Mouse (Mus musculus): ENCODE measurements around the gene Znrd1. TPM values are rescaled to one million over a fixed set of nuclear protein-coding genes. Genes with fewer than 3 reads are reported as not detected.
"Not testable (repeated sequence)": the region's sequence is repeated elsewhere in the genome, so short reads cannot be mapped to it uniquely, and the experiment has no call there.

Gene Znrd1
- polyA plus RNA-seq, 1 experiment from 2014 or later = 89.6 TPM

DNA sequence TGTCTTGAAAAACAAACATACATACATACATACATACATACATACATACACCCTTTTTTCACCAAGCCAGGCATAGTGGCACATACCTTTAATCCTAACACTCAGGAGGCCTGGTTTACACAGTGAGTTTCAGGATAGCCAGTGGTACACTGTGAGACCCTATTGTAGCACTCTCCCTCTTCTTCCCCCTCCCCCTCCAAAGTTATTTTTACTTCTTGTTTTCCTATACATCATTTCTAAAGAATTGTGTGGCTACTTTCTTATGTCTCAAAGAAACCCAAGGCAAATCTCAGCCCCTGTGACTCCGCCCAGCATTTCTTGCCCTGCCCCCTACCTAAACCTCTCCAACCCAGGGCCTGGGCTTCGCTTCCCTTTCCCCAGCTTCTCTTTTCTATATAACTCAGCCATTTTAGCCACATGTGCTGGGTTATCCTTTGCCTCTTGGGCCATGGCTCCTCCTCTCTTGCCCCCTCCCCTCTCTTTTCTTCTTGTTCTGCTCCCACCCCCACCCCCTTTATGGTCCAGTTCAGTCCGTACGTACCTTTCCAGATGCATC lies 35.5 kb upstream of the Znrd1 start:
- no peaks in the 10 kb centered on the region for H3K9me3 ChIP-seq (ENCODE audit: control insufficient read depth, low read length)
- no peak overlapping the region for H3K27ac ChIP-seq (replicated peaks; ENCODE audit: low read depth, low read length)
- H3K4me3 ChIP-seq (ENCODE audit: low read depth, low read length) = no peak overlapping the region
- WGBS = 84% methylated on average over 4 of the region's 4 CpGs
- DNase-seq (ENCODE audit: low spot score) = no peak
- H3K9ac ChIP-seq (ENCODE audit: low read depth, low read length) = no peak overlapping the region
- no peaks in the 10 kb centered on the region for H3K4me1 ChIP-seq (ENCODE audit: control insufficient read depth, insufficient read depth, low read length)
- ATAC-seq (ENCODE audit: low read depth) = no peak
- no peak overlapping the region for H3K4me2 ChIP-seq (ENCODE audit: low read depth, low read length)
- H3K36me3 ChIP-seq (ENCODE audit: control insufficient read depth, insufficient read depth, low read length) = no peaks in the 10 kb centered on the region
- H3K27me3 ChIP-seq (replicated peaks; ENCODE audit: control insufficient read depth, insufficient read depth, low read length) = peaks cover 9% of the 10 kb centered on the region

DNA sequence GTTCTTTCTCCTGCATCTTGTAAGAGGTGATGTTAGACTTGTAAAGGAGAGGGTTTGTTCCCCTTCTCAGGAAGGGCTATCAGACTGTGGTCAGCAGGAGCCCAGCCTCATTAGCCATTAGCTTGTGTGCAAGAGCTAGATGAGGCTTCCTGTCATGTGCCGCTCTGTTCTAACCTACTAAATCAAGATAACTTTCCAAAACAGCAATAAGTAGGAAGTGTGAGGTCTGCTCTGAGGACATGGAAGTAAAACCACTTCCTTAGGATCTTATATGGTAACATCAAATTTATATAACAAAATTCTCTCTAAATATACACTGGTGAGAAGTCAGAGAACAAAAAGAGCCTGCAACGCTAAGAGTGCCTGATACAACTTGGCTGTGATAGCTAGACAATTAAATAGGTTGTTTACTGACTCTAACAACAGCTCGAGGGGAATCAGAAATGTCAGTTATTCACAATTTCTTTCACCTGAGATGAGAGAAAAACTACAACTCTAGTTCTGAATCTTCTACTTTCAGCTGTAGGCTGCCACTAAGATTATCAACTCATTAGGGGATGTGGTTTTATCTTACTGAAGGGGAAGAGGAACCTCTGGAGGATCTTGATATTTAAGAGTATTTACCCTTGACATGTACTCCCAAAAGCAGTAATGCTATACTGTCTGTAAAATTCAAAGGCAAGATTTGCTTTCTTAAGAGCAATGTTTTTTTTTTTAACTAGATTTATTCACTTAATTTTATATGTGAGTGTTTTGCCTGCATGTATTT lies 34.2 kb upstream of the Znrd1 start:
- no peak for DNase-seq (ENCODE audit: low spot score)
- H3K27me3 ChIP-seq (replicated peaks; ENCODE audit: control insufficient read depth, insufficient read depth, low read length) = peaks cover 22% of the 10 kb centered on the region
- H3K4me3 ChIP-seq (ENCODE audit: low read depth, low read length) = no peak overlapping the region
- H3K9ac ChIP-seq (ENCODE audit: low read depth, low read length) = no peak overlapping the region
- no peaks in the 10 kb centered on the region for H3K9me3 ChIP-seq (ENCODE audit: control insufficient read depth, low read length)
- no peak overlapping the region for H3K4me2 ChIP-seq (ENCODE audit: low read depth, low read length)
- 70% methylated on average over 3 of the region's 3 CpGs for WGBS
- no peaks in the 10 kb centered on the region for H3K36me3 ChIP-seq (ENCODE audit: control insufficient read depth, insufficient read depth, low read length)
- H3K4me1 ChIP-seq (ENCODE audit: control insufficient read depth, insufficient read depth, low read length) = no peaks in the 10 kb centered on the region
- ATAC-seq (ENCODE audit: low read depth) = no peak
- no peak overlapping the region for H3K27ac ChIP-seq (replicated peaks; ENCODE audit: low read depth, low read length)

DNA sequence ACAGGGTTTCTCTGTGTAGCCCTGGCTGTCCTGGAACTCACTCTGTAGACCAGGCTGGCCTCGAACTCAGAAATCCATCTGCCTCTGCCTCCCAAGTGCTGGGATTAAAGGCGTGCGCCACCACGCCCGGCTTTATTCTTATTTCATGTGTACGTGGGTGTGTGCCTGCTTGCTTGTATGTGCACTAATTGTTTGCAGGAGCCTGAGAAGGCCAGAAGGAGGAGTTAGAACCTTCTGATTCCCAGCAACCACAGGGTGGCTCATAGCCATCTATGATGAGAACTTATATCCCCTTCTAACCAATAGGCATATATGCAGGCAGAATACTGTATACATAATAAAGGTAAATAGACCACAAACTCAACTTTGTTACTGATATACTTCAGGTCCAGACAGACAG lies 32.3 kb upstream of the Znrd1 start:
- H3K36me3 ChIP-seq (ENCODE audit: control insufficient read depth, insufficient read depth, low read length); H3K4me1 ChIP-seq (ENCODE audit: control insufficient read depth, insufficient read depth, low read length); H3K4me2 ChIP-seq (ENCODE audit: low read depth, low read length); DNase-seq (ENCODE audit: low spot score); H3K27ac ChIP-seq (replicated peaks; ENCODE audit: low read depth, low read length); ATAC-seq (ENCODE audit: low read depth); H3K9me3 ChIP-seq (ENCODE audit: control insufficient read depth, low read length); H3K4me3 ChIP-seq (ENCODE audit: low read depth, low read length); H3K9ac ChIP-seq (ENCODE audit: low read depth, low read length): not testable (repeated sequence)
- H3K27me3 ChIP-seq (replicated peaks; ENCODE audit: control insufficient read depth, insufficient read depth, low read length) = peaks cover 32% of the 10 kb centered on the region
- 90% methylated on average over 6 of the region's 6 CpGs for WGBS

DNA sequence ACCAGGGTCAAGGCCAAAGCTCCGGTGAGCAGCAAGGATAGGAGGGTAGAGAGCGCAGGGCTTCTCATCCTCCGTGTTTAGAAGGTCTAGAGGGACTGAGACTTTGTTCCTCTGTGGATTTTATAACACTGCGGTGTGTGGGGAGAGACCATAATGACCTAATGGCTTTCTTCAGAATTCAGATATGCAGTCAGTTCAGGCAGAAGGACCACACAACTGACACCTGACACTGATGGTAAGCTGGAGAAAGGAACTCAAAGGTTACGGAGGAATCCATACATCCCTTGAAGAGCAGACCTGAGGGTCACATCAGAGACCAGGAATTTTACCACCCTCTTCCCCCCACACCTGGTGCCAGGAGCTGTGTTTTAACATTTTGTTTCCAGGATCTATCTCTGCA lies 31.1 kb upstream of the Znrd1 start, which contains the start of gene H2-M5:
Gene H2-M5, minus strand, starts transcription at position 101 of the 400 bp plus-strand sequence.
- no peaks in the 10 kb centered on the region for H3K36me3 ChIP-seq (ENCODE audit: control insufficient read depth, insufficient read depth, low read length)
- H3K27me3 ChIP-seq (replicated peaks; ENCODE audit: control insufficient read depth, insufficient read depth, low read length) = peaks cover 32% of the 10 kb centered on the region
- DNase-seq (ENCODE audit: low spot score) (no peak), ATAC-seq (ENCODE audit: low read depth) (no peak)
- WGBS = 29% methylated on average over 5 of the region's 5 CpGs
- no peak within 1 kb of the TSS for H3K9ac ChIP-seq (ENCODE audit: low read depth, low read length)
- H3K4me3 ChIP-seq (ENCODE audit: low read depth, low read length) = 0 out of 2 replicates have a peak within 1 kb of the TSS, but pooled peaks have one; percentile 10
- H3K4me2 ChIP-seq (ENCODE audit: low read depth, low read length) = peak within 1 kb of the TSS; percentile 35
- no peaks in the 10 kb centered on the region for H3K9me3 ChIP-seq (ENCODE audit: control insufficient read depth, low read length)
- H3K4me1 ChIP-seq (ENCODE audit: control insufficient read depth, insufficient read depth, low read length) = no peaks in the 10 kb centered on the region
- H3K27ac ChIP-seq (replicated peaks; ENCODE audit: low read depth, low read length) = no peak within 1 kb of the TSS

DNA sequence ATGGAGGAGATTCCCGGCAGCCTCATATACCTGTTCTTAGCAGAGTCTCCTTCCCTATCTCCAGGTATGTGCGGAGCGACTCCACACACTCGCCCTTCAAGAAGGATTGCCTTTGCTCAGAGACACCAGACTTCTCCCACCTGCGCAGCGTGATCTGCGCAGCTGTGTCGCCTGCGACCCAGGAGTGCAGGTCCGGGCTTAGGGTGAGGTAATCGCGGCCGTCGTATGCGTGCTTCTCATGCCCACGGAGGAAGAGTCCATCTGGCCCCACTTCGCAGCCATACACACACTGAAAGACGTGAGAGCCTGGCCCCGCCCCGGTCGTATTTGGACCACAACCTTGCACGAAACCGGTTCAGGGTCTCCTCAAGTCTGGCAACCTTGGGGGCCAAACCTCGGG lies 30.1 kb upstream of the Znrd1 start:
- 0 out of 2 replicates have a peak overlapping the region, but pooled peaks have one; percentile 10 for H3K4me3 ChIP-seq (ENCODE audit: low read depth, low read length)
- H3K9me3 ChIP-seq (ENCODE audit: control insufficient read depth, low read length) = no peaks in the 10 kb centered on the region
- WGBS = 7% methylated on average over 24 of the region's 24 CpGs
- peak overlapping the region; percentile 35 for H3K4me2 ChIP-seq (ENCODE audit: low read depth, low read length)
- ATAC-seq (ENCODE audit: low read depth) = 0 out of 2 replicates have a peak, but pooled peaks have one; percentile 6
- H3K27ac ChIP-seq (replicated peaks; ENCODE audit: low read depth, low read length) = no peak overlapping the region
- H3K4me1 ChIP-seq (ENCODE audit: control insufficient read depth, insufficient read depth, low read length) = no peaks in the 10 kb centered on the region
- no peaks in the 10 kb centered on the region for H3K36me3 ChIP-seq (ENCODE audit: control insufficient read depth, insufficient read depth, low read length)
- peaks cover 32% of the 10 kb centered on the region for H3K27me3 ChIP-seq (replicated peaks; ENCODE audit: control insufficient read depth, insufficient read depth, low read length)
- DNase-seq (ENCODE audit: low spot score) = no peak
- no peak overlapping the region for H3K9ac ChIP-seq (ENCODE audit: low read depth, low read length)

DNA sequence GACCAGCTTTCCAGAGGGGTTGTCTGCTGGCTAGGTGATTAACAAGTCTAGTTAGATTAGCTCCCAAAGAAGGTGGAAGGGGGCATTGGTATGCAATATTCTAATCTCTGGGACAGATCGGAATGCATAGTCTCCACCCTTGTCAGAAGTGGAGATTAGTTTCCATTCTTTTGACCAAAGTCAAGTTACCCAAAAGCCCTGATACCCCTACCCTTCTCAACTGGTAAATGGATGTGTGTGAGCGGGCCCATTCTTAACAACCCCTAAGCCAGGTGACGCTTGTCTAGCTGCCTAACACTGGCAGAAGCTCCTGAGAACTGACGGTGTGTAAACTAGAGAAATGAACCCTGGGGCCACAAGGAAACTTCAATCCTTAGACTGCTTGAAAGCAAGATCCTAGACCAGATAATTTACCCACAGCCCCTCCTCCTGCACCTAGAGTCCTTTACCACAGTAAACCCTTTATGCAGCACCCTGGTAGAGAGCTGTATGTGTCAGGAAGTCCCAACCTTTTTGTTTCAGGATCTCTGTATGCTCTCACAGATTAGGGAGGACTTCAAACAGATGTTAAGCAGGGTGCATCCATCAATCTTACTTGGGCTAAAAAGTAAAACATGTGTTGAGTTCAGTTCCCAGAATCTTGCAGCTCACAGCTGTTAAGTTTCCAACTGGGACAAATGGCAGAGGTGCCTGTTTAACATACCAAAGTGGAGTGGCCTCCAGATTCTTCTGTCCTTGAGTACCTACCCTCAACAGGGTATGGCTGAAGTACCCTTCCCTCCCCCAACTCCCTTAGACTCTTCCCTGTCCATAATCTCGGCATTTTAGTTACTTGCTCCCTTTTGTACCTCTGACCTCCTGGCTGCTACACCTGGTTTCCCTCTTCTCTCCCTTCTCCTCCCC lies 24.1 kb upstream of the Znrd1 start:
- WGBS = 39% methylated on average over 5 of the region's 5 CpGs
- no peak for DNase-seq (ENCODE audit: low spot score)
- H3K27me3 ChIP-seq (replicated peaks; ENCODE audit: control insufficient read depth, insufficient read depth, low read length) = peaks cover 9% of the 10 kb centered on the region; the same call in 1 of the 2 replicates
- no peaks in the 10 kb centered on the region for H3K4me1 ChIP-seq (ENCODE audit: control insufficient read depth, insufficient read depth, low read length)
- H3K4me3 ChIP-seq (ENCODE audit: low read depth, low read length) = no peak overlapping the region
- H3K36me3 ChIP-seq (ENCODE audit: control insufficient read depth, insufficient read depth, low read length) = no peaks in the 10 kb centered on the region
- no peak for ATAC-seq (ENCODE audit: low read depth)
- H3K4me2 ChIP-seq (ENCODE audit: low read depth, low read length) = no peak overlapping the region
- no peaks in the 10 kb centered on the region for H3K9me3 ChIP-seq (ENCODE audit: control insufficient read depth, low read length)
- no peak overlapping the region for H3K27ac ChIP-seq (replicated peaks; ENCODE audit: low read depth, low read length)
- no peak overlapping the region for H3K9ac ChIP-seq (ENCODE audit: low read depth, low read length)

DNA sequence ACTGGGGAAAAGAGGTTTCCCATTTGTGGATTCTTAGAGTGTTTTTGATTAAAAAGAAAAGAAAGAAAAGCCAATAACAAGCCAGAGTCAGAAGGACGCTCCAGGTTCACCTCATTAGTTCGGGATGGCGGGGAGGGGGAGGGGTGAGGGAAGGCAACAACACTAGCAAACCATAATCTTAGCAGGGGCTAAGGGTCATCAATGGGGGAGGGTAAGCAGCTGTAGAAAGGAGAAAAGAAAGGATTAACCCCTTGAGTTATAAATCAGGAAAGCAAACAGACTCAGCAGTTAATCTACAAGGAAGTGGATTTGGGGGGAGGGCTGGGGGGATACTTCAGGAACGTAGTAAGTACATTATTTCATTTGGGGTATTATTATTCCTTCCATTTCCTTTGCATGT lies 23.5 kb upstream of the Znrd1 start:
- no peak overlapping the region for H3K9ac ChIP-seq (ENCODE audit: low read depth, low read length)
- WGBS = 2% methylated on average over 4 of the region's 4 CpGs
- H3K4me3 ChIP-seq (ENCODE audit: low read depth, low read length) = no peak overlapping the region
- H3K9me3 ChIP-seq (ENCODE audit: control insufficient read depth, low read length) = no peaks in the 10 kb centered on the region
- no peak overlapping the region for H3K27ac ChIP-seq (replicated peaks; ENCODE audit: low read depth, low read length)
- ATAC-seq (ENCODE audit: low read depth) = no peak
- no peak for DNase-seq (ENCODE audit: low spot score)
- H3K27me3 ChIP-seq (replicated peaks; ENCODE audit: control insufficient read depth, insufficient read depth, low read length) = 0 out of 2 replicates have a peak, but pooled peaks cover 4% of the 10 kb centered on the region
- H3K4me2 ChIP-seq (ENCODE audit: low read depth, low read length) = peak overlapping the region; percentile 38; the same call in 1 of the 2 replicates
- H3K36me3 ChIP-seq (ENCODE audit: control insufficient read depth, insufficient read depth, low read length) = no peaks in the 10 kb centered on the region
- H3K4me1 ChIP-seq (ENCODE audit: control insufficient read depth, insufficient read depth, low read length) = no peaks in the 10 kb centered on the region

DNA sequence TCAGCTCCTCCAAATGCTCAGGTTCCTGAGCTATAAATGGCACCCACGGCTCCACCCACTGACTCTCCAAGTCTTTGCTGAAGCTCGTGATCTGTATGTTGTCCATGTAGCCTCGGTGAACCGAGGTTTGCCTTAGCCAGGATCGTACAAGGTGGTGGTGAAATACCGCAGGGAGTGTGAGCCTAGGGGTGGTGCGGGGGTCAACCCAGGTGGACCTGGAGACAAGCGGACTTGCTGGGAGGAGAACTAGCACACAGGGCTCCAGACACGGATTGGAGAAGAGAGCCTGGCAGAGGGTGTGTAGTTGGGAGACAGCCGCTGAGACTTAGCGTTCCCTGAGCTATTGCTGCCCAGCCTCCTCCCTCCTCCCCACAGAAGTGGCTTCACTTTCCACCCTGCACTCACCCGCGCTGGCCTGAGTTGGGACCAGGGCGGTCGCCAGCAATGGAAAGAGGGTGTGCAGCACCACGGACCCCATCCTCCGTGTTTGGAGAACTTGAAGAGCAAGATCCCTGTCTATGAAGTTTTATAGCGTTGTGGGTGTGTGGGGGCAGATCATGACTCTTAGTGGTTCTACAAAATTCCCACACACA lies 23.0 kb upstream of the Znrd1 start, which contains the start of gene 2410137M14Rik:
Gene 2410137M14Rik, minus strand, starts transcription at position 17 of the 593 bp plus-strand sequence.
- no peak for ATAC-seq (ENCODE audit: low read depth)

More for the DNA sequence above, 23.0 kb upstream of the Znrd1 start, which contains the start of gene 2410137M14Rik:
- no peak for DNase-seq (ENCODE audit: low spot score)
- Histone ChIP-seq H3K36me3 (ENCODE audit: control insufficient read depth, insufficient read depth, low read length) (no peaks in the 10 kb centered on the region), H3K4me3 (ENCODE audit: low read depth, low read length) (no peak within 1 kb of the TSS; the same call in 1 of the 2 replicates), H3K4me1 (ENCODE audit: control insufficient read depth, insufficient read depth, low read length) (no peaks in the 10 kb centered on the region), H3K27ac (replicated peaks; ENCODE audit: low read depth, low read length) (no peak within 1 kb of the TSS), H3K27me3 (replicated peaks; ENCODE audit: control insufficient read depth, insufficient read depth, low read length) (0 out of 2 replicates have a peak, but pooled peaks cover under 1% of the 10 kb centered on the region), H3K4me2 (ENCODE audit: low read depth, low read length) (peak within 1 kb of the TSS; percentile 38), H3K9ac (ENCODE audit: low read depth, low read length) (no peak within 1 kb of the TSS), H3K9me3 (ENCODE audit: control insufficient read depth, low read length) (no peaks in the 10 kb centered on the region)
- 11% methylated on average over 18 of the region's 18 CpGs for WGBS
